Mouse (Mus musculus) hindbrain, postnatal 0 days (tissue): ENCODE measurements around the gene Ccdc34. TPM values are rescaled to one million over a fixed set of nuclear protein-coding genes. Genes with fewer than 3 reads are reported as not detected.

Experiments
- ATAC-seq: fragments of 200-750 bp; cut with Nextera tagmentation; 2 replicates; pipeline ENCODE4 v1.8.0; 2017; ENCODE audit warnings: mild to moderate bottlenecking, moderate TSS enrichment, moderate library complexity
- DNase-seq: peaks from one replicate; pipeline ENCODE4 v3.0.0-alpha.2; 2015; ENCODE audit warnings: low spot score
- H3K27ac ChIP-seq: fragments of 300-500 bp; sonication (generic); 2 replicates; pipeline ENCODE4 v1.5.1; 2014; ENCODE audit warnings: mild to moderate bottlenecking
- H3K27me3 ChIP-seq: fragments of 300-500 bp; sonication (generic); 2 replicates; pipeline ENCODE4 v1.6.1; 2014; ENCODE audit warnings: low read length, mixed read lengths; ENCODE audit not compliant: insufficient read depth
- H3K36me3 ChIP-seq: fragments of 300-500 bp; sonication (generic); 2 replicates; pipeline ENCODE4 v1.6.1; 2014; ENCODE audit warnings: low read length, mixed read lengths; ENCODE audit not compliant: insufficient read depth
- H3K4me1 ChIP-seq: fragments of 300-500 bp; sonication (generic); 2 replicates; pipeline ENCODE4 v1.6.1; 2014; ENCODE audit warnings: antibody characterized with exemption, low read length, mixed read lengths; ENCODE audit not compliant: insufficient read depth
- H3K4me2 ChIP-seq: fragments of 300-500 bp; sonication (generic); 2 replicates; pipeline ENCODE4 v1.6.1; 2014; ENCODE audit warnings: low read depth, mild to moderate bottlenecking, low read length, moderate library complexity, mixed read lengths
- H3K4me3 ChIP-seq: fragments of 300-500 bp; sonication (generic); 2 replicates; pipeline ENCODE4 v1.5.1; 2014; ENCODE audit warnings: low read length
- H3K9ac ChIP-seq: fragments of 300-500 bp; sonication (generic); replicated peaks from 2 replicates; pipeline ENCODE4 v1.6.1; 2014; ENCODE audit warnings: mild to moderate bottlenecking, low read length, moderate library complexity, mixed read lengths
- H3K9me3 ChIP-seq: fragments of 300-500 bp; sonication (generic); 2 replicates; pipeline ENCODE4 v1.6.1; 2016; ENCODE audit warnings: low read length, mixed read lengths
- CTCF ChIP-seq: IDR thresholded peaks from 2 replicates; pipeline ENCODE4 v1.5.1; 2016; ENCODE audit warnings: antibody characterized with exemption, control low read depth, low read depth
- WGBS: fragments of 180-500 bp; shearing (Covaris S2); extraction: QIAGEN DNeasy Blood & Tissue Kit; methylation state at CpG from one replicate; pipeline ENCODE4 v1.1.7; 2014; 5-methylcytosine and 5-hydroxymethylcytosine counted together
- polyA plus RNA-seq: library from polyadenylated mRNA; unstranded; fragments of >200 nt; fragmentation: Nextera tagmentation; extraction: Ambion mirVana; gene quantifications from 2 replicates; pipeline ENCODE4 v1.2.1, GENCODE M21; 2015
- total RNA-seq: library from RNA; depleted of rRNA; stranded (reverse); fragments of >200 nt; gene quantifications from 2 replicates; pipeline ENCODE4 v1.2.3, GENCODE M21; 2014

Ccdc34 gene
- total and polyA plus RNA-seq, 2 experiments from 2014 or later, result 18.6 to 30.2 TPM

DNA sequence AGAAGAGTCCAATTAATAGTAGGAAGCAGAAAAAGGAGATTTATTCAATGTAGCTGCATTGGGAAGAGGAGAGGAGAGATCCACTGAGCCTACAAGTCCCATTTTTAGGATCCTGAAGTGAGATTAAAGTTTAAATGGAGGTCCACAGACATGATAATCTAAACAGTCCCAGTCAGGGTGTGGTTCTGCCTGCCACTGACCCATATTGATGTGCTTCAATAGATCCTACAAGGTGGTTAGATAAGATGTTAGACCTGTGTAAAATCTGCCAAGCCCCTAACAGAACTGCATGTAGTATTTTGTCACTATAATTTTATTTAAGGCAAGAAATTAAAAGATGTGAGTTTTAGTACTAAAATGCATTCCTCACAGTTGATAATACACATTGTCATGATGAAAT lies 24.2 kb upstream of the Ccdc34 start:
- Histone ChIP-seq H3K36me3 (no peaks in the 10 kb centered on the region), H3K27me3 (no peaks in the 10 kb centered on the region), H3K4me1 (no peaks in the 10 kb centered on the region), H3K27ac (no peak overlapping the region), H3K4me2 (no peak overlapping the region), H3K9me3 (no peaks in the 10 kb centered on the region), H3K9ac (no peak overlapping the region), H3K4me3 (no peak overlapping the region)
- DNase-seq, result no peak
- no peak for TF ChIP-seq CTCF
- no peak for ATAC-seq

GRCm38 (mm10) chr2:109995061-109995460 lies 22.6 kb upstream of the Ccdc34 start:
- 79% methylated on average over 2 of the region's 2 CpGs for WGBS

GRCm38 (mm10) chr2:109996411-109996810 lies 21.2 kb upstream of the Ccdc34 start:
- Histone ChIP-seq H3K27me3 (no peaks in the 10 kb centered on the region), H3K4me1 (no peaks in the 10 kb centered on the region), H3K4me3 (no peak overlapping the region), H3K9me3 (no peaks in the 10 kb centered on the region), H3K4me2 (no peak overlapping the region), H3K36me3 (no peaks in the 10 kb centered on the region), H3K9ac (no peak overlapping the region), H3K27ac (no peak overlapping the region)
- TF ChIP-seq CTCF, result no peak
- no peak for DNase-seq
- ATAC-seq, result no peak
- WGBS, result 60% methylated on average over 12 of the region's 12 CpGs

More at GRCm38 (mm10) chr2:109995061-109995460, 22.6 kb upstream of the Ccdc34 start:
- Histone ChIP-seq H3K4me2 (no peak overlapping the region), H3K4me3 (no peak overlapping the region), H3K27ac (no peak overlapping the region), H3K36me3 (no peaks in the 10 kb centered on the region), H3K4me1 (no peaks in the 10 kb centered on the region), H3K27me3 (no peaks in the 10 kb centered on the region), H3K9me3 (no peaks in the 10 kb centered on the region), H3K9ac (no peak overlapping the region)
- DNase-seq (no peak), ATAC-seq (no peak)
- TF ChIP-seq CTCF, result no peak

DNA sequence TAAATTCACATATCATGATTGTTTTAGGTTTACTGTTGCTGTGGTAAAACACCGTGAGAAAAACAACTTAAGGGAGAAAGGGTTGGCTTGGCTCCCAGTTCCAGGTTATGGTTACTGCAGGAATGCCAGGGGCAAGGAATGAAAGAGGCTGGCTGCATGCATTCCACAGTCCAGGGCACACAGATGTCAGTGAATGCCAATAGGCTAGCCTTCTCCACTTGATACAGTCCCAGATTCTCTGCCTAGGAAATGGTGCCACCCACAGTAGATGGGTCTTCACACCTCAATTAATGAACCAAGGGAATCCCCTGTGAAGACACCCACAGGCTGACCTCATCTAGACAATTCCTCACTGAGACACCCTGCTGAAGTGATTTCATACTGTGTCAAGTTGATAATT lies 12.9 kb upstream of the Ccdc34 start:
- peaks cover 3% of the 10 kb centered on the region; the same call in 1 of the 2 replicates for H3K36me3 ChIP-seq
- WGBS, result 35% methylated on average over 1 of the region's 1 CpGs
- no peak overlapping the region for H3K4me3 ChIP-seq
- H3K27me3 ChIP-seq, result no peaks in the 10 kb centered on the region
- no peak for DNase-seq
- ATAC-seq, result peak; percentile 55; the same call in 1 of the 2 replicates
- no peak for TF ChIP-seq CTCF
- no peak overlapping the region for H3K27ac ChIP-seq
- no peaks in the 10 kb centered on the region for H3K9me3 ChIP-seq
- H3K4me1 ChIP-seq, result no peaks in the 10 kb centered on the region
- H3K9ac ChIP-seq, result no peak overlapping the region
- H3K4me2 ChIP-seq, result no peak overlapping the region

GRCm38 (mm10) chr2:110005164-110005563 lies 12.5 kb upstream of the Ccdc34 start:
- WGBS, result 45% methylated on average over 3 of the region's 3 CpGs
- no peak for TF ChIP-seq CTCF
- Histone ChIP-seq H3K9me3 (no peaks in the 10 kb centered on the region), H3K9ac (no peak overlapping the region), H3K4me1 (no peaks in the 10 kb centered on the region), H3K4me2 (no peak overlapping the region), H3K4me3 (no peak overlapping the region), H3K36me3 (peaks cover 3% of the 10 kb centered on the region; the same call in 1 of the 2 replicates), H3K27ac (no peak overlapping the region), H3K27me3 (no peaks in the 10 kb centered on the region)
- ATAC-seq, result no peak
- DNase-seq, result peak; percentile 46

DNA sequence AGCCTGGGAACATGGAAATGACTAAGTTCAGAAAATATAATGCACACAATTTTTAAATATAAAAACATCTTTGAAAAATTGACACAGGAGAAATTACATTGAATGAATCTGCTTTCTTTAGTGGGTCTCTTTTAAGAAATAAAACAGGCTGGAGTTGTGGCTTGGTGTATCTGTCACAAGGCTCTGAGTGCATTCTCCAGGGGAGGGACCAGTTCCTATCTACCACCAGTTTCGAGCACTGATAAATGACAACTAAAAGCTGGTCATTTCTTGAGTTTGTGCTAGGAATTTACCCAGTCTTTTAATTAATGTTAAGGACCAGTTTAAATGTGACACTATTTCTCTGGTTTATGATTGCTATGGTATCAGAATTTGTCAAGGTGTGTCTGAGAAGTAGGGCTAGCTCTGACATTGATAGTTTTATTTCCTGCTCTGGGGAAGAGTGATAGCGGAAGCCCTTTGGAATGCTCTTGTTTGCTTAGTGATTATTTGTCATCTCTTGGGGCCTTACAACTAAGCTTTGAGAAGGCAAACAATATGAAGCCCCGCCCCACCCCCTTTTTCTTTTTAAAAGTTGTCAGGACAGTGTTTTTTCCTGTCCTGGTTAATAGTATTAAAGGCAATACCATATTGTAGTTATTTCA lies 11.9 kb upstream of the Ccdc34 start:
- H3K4me3 ChIP-seq, result no peak overlapping the region
- ATAC-seq, result no peak

More for the DNA sequence above, 11.9 kb upstream of the Ccdc34 start:
- no peak overlapping the region for H3K27ac ChIP-seq
- peaks cover 3% of the 10 kb centered on the region; the same call in 1 of the 2 replicates for H3K36me3 ChIP-seq
- no peak for TF ChIP-seq CTCF
- H3K9ac ChIP-seq, result no peak overlapping the region
- no peak overlapping the region for H3K4me2 ChIP-seq
- H3K9me3 ChIP-seq, result no peaks in the 10 kb centered on the region
- no peaks in the 10 kb centered on the region for H3K4me1 ChIP-seq
- H3K27me3 ChIP-seq, result no peaks in the 10 kb centered on the region
- no peak for DNase-seq
- 92% methylated on average over 3 of the region's 3 CpGs for WGBS
